Mouse (Mus musculus) megakaryocyte, adult 5-6 weeks (primary cell): ENCODE data around the gene Zc2hc1c. TPM values are rescaled to one million over a fixed set of nuclear protein-coding genes. Genes with fewer than 3 reads are reported as not detected.

Experiments used
- ATAC-seq: 2 replicates; pipeline ENCODE4 v1.8.0; 2016; ENCODE audit warnings: mild to moderate bottlenecking, inconsistent platforms; ENCODE audit not compliant: poor library complexity, severe bottlenecking
- total RNA-seq, 2 experiments: library from RNA; stranded (forward) in 1 of 2; stranded (reverse) in 1 of 2; fragments of 153-499, 151-499 nt in 1 of 2; fragments of 221-1000, 200-1000 nt in 1 of 2; gene quantifications; 2 replicates each; pipeline versions ENCODE4 v1.2.3 to v1.2.4; 2015 to 2017

The Zc2hc1c gene
- total RNA-seq, 2 experiments from 2014 or later: 0.04 TPM; not detected in 1

- ATAC-seq: no peak
Measured at GRCm38 (mm10) chr12:85337567-85338311, 49.3 kb downstream of the Zc2hc1c start.

- peak; percentile 6; the same call in 1 of the 2 replicates for ATAC-seq
Measured at GRCm38 (mm10) chr12:85338815-85339214, 50.4 kb downstream of the Zc2hc1c start.

GRCm38 (mm10) chr12:85339243-85339729 is 50.9 kb downstream of the Zc2hc1c start, which contains the start of gene Nek9:
Gene Nek9 (minus strand): TSS chr12:85339362.
- ATAC-seq: peak; percentile 91

- ATAC-seq: peak; percentile 86
Measured at GRCm38 (mm10) chr12:85339947-85340346, 51.6 kb downstream of the Zc2hc1c start.

GRCm38 (mm10) chr12:85341131-85341530 is 52.7 kb downstream of the Zc2hc1c start:
- ATAC-seq: peak; percentile 27; the same call in 1 of the 2 replicates

GRCm38 (mm10) chr12:85342310-85342709 is 53.9 kb downstream of the Zc2hc1c start:
- no peak for ATAC-seq

- no peak for ATAC-seq
Measured at GRCm38 (mm10) chr12:85344252-85344651, 55.9 kb downstream of the Zc2hc1c start.

GRCm38 (mm10) chr12:85345559-85345958 is 57.2 kb downstream of the Zc2hc1c start:
- no peak for ATAC-seq

- ATAC-seq: peak; percentile 67
Measured at GRCm38 (mm10) chr12:85346374-85346773, 58.0 kb downstream of the Zc2hc1c start.

- no peak for ATAC-seq
Measured at GRCm38 (mm10) chr12:85347196-85347595, 58.8 kb downstream of the Zc2hc1c start.

GRCm38 (mm10) chr12:85348338-85348737 is 59.9 kb downstream of the Zc2hc1c start:
- ATAC-seq: peak; percentile 88

Other genes with a start within 250 kb of the Zc2hc1c start
- 1.6 and 3.1 TPM in 2 replicates for gene Prox2, start 177.8 kb upstream of the Zc2hc1c start, total RNA-seq (2015)
- 2.0 and 6.0 TPM in 2 replicates for gene Prox2, start 177.8 kb upstream of the Zc2hc1c start, total RNA-seq (2017)
- gene Dlst, start 177.8 kb upstream of the Zc2hc1c start, total RNA-seq (2015): 68.1 and 91.8 TPM in 2 replicates
- gene Dlst, start 177.8 kb upstream of the Zc2hc1c start, total RNA-seq (2017): 166 and 175 TPM in 2 replicates
- 0.04 TPM in 1 of 2 replicates, not detected in the other for gene Rps6kl1, start 137.3 kb upstream of the Zc2hc1c start, total RNA-seq (2015)
- gene Rps6kl1, start 137.3 kb upstream of the Zc2hc1c start, total RNA-seq (2017): 0.15 TPM in 1 of 2 replicates, not detected in the other
- 0.14 and 0.33 TPM in 2 replicates for gene Pgf, start 110.8 kb upstream of the Zc2hc1c start, total RNA-seq (2015)
- 0.18 TPM in 1 of 2 replicates, not detected in the other for gene Pgf, start 110.8 kb upstream of the Zc2hc1c start, total RNA-seq (2017)
- 26.4 and 33.8 TPM in 2 replicates for gene Eif2b2, start 69.1 kb upstream of the Zc2hc1c start, total RNA-seq (2015)
- gene Eif2b2, start 69.1 kb upstream of the Zc2hc1c start, total RNA-seq (2017): 43.8 and 68.9 TPM in 2 replicates
- 3.7 and 4.1 TPM in 2 replicates for gene Mlh3, start 18.0 kb upstream of the Zc2hc1c start, total RNA-seq (2015)
- gene Mlh3, start 18.0 kb upstream of the Zc2hc1c start, total RNA-seq (2017): 6.6 and 7.1 TPM in 2 replicates
- gene Acyp1, start 153 bp upstream of the Zc2hc1c start, total RNA-seq (2015): 40.9 and 41.2 TPM in 2 replicates
- gene Acyp1, start 153 bp upstream of the Zc2hc1c start, total RNA-seq (2017): 26.2 and 49.4 TPM in 2 replicates
- 40.9 TPM in 2 replicates for gene Nek9, start 50.8 kb downstream of the Zc2hc1c start, total RNA-seq (2015)
- gene Nek9, start 50.8 kb downstream of the Zc2hc1c start, total RNA-seq (2017): 25.1 and 27.9 TPM in 2 replicates
- 297 and 300 TPM in 2 replicates for gene Tmed10, start 86.3 kb downstream of the Zc2hc1c start, total RNA-seq (2015)
- 128 and 157 TPM in 2 replicates for gene Tmed10, start 86.3 kb downstream of the Zc2hc1c start, total RNA-seq (2017)
- gene Fos, start 185.3 kb downstream of the Zc2hc1c start, total RNA-seq (2015): 468 and 475 TPM in 2 replicates
- gene Fos, start 185.3 kb downstream of the Zc2hc1c start, total RNA-seq (2017): 389 and 431 TPM in 2 replicates